Mouse (Mus musculus) G1E (cell line): ENCODE results near the gene Slc26a11. TPM values are rescaled to one million over a fixed set of nuclear protein-coding genes. Genes with fewer than 3 reads are reported as not detected.
A peak's percentile ranks its signal among the peaks of the same experiment; 100 is the strongest.

ENCODE experiments used
- ATAC-seq: 2 replicates; pipeline ENCODE4 v1.8.0; 2016; ENCODE audit warnings: mild to moderate bottlenecking; ENCODE audit not compliant: insufficient number of reproducible peaks, poor library complexity, low FRiP score, severe bottlenecking; ENCODE audit errors: extremely low read depth
- DNase-seq: peaks from one replicate; pipeline ENCODE4 v3.0.0; 2012; ENCODE audit warnings: low spot score
- H3K27me3 ChIP-seq: 2 replicates; pipeline ENCODE4 v1.6.1; 2012; ENCODE audit warnings: mild to moderate bottlenecking, low read length, inconsistent platforms; ENCODE audit not compliant: insufficient read depth
- H3K36me3 ChIP-seq: replicated peaks from 2 replicates; pipeline ENCODE3; 2012; ENCODE audit warnings: mild to moderate bottlenecking, inconsistent platforms
- H3K4me1 ChIP-seq: 2 replicates; pipeline ENCODE4 v1.6.1; 2012; ENCODE audit warnings: low read depth, low read length, inconsistent platforms, mixed read lengths; ENCODE audit not compliant: insufficient read depth
- H3K4me3 ChIP-seq: 2 replicates; pipeline ENCODE4 v1.5.1; 2012; ENCODE audit warnings: low read depth, mild to moderate bottlenecking, inconsistent platforms, low read length, moderate library complexity, mixed read lengths
- H3K9me3 ChIP-seq: replicated peaks from 2 replicates; pipeline ENCODE4 v1.6.1; 2012; ENCODE audit warnings: inconsistent platforms
- CTCF ChIP-seq: IDR thresholded peaks from 2 replicates; pipeline ENCODE4 v1.5.1; 2012; ENCODE audit warnings: low read depth, low read length, inconsistent platforms, mixed read lengths
- GATA1 ChIP-seq: IDR thresholded peaks from 2 replicates; pipeline ENCODE4 v1.6.1; 2012; ENCODE audit warnings: borderline replicate concordance, low read length, inconsistent platforms, mixed read lengths
- GATA2 ChIP-seq: IDR thresholded peaks from 2 replicates; pipeline ENCODE4 v1.6.1; 2012; ENCODE audit warnings: low read depth, low read length, inconsistent platforms, borderline replicate concordance
- POLR2AphosphoS5 ChIP-seq: IDR thresholded peaks from 2 replicates; pipeline ENCODE4 v1.6.1; 2012; ENCODE audit warnings: low read depth, low read length, inconsistent platforms; ENCODE audit not compliant: insufficient replicate concordance
- TAL1 ChIP-seq: conservative IDR thresholded peaks from 2 replicates; pipeline ENCODE4 v1.6.1; 2012; ENCODE audit warnings: low read depth, low read length, inconsistent platforms, mixed read lengths
- polyA plus RNA-seq: library from polyadenylated mRNA; stranded (reverse); fragments of >175 nt; gene quantifications from 2 replicates; pipeline ENCODE4 v1.2.3, GENCODE M21; 2012
- total RNA-seq, 2 experiments: library from RNA; stranded (forward) in 1 of 2; stranded (reverse) in 1 of 2; fragments of 200-1000 nt in 1 of 2; fragments of >200 nt in 1 of 2; fragmentation: Nextera tagmentation in 1 of 2; gene quantifications; 2 replicates each; pipeline ENCODE4 v1.2.3; 2014 to 2017

Slc26a11 gene
- total and polyA plus RNA-seq, 3 experiments = 4.4 to 8.0 (median 5.2) TPM

DNA sequence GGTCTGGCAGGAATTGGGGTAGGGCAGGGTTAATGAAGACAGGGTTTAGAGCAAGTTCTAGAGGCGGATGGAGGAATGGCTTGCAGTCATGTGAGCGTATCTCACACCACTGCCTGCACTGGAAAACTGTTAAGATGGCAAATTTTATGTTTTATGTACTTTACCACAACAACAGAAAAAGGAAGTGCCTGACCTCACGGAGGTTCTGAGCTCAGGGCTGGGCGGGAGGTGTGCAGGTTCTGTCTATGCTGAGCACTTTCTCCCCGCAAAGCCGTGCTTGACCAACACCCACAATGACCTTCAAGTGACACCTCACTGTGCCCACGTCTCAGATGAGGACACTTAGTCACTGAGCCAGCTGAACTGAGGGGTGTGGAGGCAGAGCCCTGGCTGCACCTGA lies 3.2 kb upstream of the Slc26a11 start:
- H3K36me3 ChIP-seq = peaks cover 65% of the 10 kb centered on the region
- peaks cover 12% of the 10 kb centered on the region for H3K27me3 ChIP-seq
- no peaks in the 10 kb centered on the region for H3K9me3 ChIP-seq
- H3K4me3 ChIP-seq = peak overlapping the region; percentile 16; the same call in 1 of the 2 replicates
- DNase-seq (peak; percentile 24), ATAC-seq (no peak)
- H3K4me1 ChIP-seq = peaks cover 59% of the 10 kb centered on the region
- no peak for TF ChIP-seq TAL1

GRCm38 (mm10) chr11:119353946-119354345 lies 1.4 kb upstream of the Slc26a11 start:
- Histone ChIP-seq H3K4me3 (peak overlapping the region; percentile 44), H3K9me3 (no peaks in the 10 kb centered on the region), H3K36me3 (peaks cover 58% of the 10 kb centered on the region), H3K4me1 (peaks cover 49% of the 10 kb centered on the region), H3K27me3 (peaks cover 17% of the 10 kb centered on the region)
- no peak for ATAC-seq
- DNase-seq = no peak
- TF ChIP-seq GATA1 (no peak), CTCF (no peak), GATA2 (no peak), POLR2AphosphoS5 (no peak), TAL1 (no peak)

DNA sequence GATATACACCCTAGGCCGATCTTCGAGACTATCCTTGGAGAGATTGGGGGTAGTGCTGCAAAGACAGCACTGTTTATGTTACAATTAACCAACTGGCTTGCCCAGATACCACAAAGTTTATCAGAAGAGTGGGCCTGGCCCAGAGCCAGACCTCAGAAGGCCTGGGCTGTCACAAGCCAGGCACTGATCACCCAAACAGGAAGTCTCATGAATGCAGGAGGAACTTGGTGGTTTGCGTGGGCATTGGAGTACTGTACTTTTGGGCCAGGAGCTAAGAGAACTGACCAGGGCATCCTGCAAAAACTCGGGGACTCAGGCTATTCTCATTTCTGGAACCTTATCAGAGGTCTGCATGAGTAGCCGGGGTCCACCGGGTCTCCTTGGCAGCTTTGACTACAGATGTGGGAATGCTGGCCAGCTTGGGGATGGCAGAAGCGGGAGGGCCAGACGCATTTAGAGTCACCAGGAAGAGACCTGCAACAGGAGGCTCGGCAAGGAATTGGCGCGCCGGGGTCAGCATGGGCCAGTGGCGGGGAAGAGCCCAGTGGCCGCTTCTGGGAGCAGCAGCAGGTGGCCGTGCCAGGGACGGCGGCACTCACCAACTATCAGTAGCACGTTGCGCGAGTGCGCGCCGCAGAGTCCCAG lies 437 bp upstream of the Slc26a11 start:
- ATAC-seq = peak; percentile 75
- Histone ChIP-seq H3K4me1 (peaks cover 49% of the 10 kb centered on the region), H3K4me3 (peak overlapping the region; percentile 96), H3K36me3 (peaks cover 53% of the 10 kb centered on the region), H3K9me3 (no peaks in the 10 kb centered on the region), H3K27me3 (peaks cover 17% of the 10 kb centered on the region)
- peak; percentile 91 for DNase-seq
- TF ChIP-seq TAL1 (peak; percentile 17; the same call in 1 of the 2 replicates), GATA2 (no peak), POLR2AphosphoS5 (no peak), GATA1 (no peak), CTCF (no peak)

GRCm38 (mm10) chr11:119359089-119359488 lies 3.7 kb downstream of the Slc26a11 start:
- no peak for TF ChIP-seq POLR2AphosphoS5
- no peak for TF ChIP-seq CTCF
- no peak for TF ChIP-seq GATA2
- no peak for TF ChIP-seq TAL1
- TF ChIP-seq GATA1 = no peak
- peaks cover 33% of the 10 kb centered on the region for H3K4me1 ChIP-seq
- H3K27me3 ChIP-seq = peaks cover 10% of the 10 kb centered on the region
- H3K9me3 ChIP-seq = no peaks in the 10 kb centered on the region
- no peak for ATAC-seq
- no peak for DNase-seq
- H3K4me3 ChIP-seq = no peak overlapping the region
- H3K36me3 ChIP-seq = peaks cover 36% of the 10 kb centered on the region

DNA sequence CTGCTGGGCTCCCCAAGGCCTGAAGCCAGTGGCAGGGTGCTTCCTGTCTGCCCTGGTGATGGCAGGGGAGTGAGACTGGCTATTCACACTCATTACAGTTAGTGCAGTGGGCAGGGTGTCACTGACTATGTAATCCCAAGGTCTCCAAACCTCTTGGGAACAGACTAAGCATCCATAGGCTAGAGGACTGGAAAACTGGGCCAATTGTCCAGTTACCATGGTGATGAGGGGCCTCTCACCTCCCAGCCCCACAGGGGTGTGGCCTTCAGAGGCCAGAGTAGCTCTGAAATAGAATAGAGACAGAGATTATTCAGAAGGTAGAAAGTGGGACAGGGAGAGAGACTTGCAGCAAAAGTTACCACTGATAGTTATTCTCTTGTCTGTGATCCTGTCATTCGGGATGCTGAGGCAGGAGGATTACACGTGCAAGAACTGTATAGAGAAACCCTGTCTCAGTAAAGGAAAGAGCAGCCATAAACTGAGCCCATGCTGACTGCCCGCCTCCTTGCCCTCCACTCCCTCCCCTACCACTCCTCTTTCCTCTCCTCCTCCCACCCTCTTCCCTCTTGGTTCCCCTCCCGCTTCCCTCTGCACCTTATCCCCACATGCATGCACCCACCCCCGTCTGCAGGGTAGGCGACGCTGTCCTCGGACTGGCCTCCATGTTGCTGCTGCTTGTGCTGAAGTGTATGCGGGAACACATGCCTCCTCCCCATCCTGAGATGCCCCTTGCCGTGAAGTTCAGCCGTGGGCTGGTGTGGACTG lies 7.6 kb downstream of the Slc26a11 start:
- H3K36me3 ChIP-seq = peaks cover 24% of the 10 kb centered on the region
- ATAC-seq = no peak
- H3K4me3 ChIP-seq = 0 out of 2 replicates have a peak overlapping the region, but pooled peaks have one; percentile 5
- TF ChIP-seq POLR2AphosphoS5 = no peak
- TF ChIP-seq CTCF = no peak
- no peak for TF ChIP-seq GATA1
- no peak for TF ChIP-seq TAL1
- no peak for TF ChIP-seq GATA2
- peaks cover 7% of the 10 kb centered on the region for H3K4me1 ChIP-seq
- peaks cover 4% of the 10 kb centered on the region for H3K9me3 ChIP-seq
- no peak for DNase-seq
- H3K27me3 ChIP-seq = peaks cover under 1% of the 10 kb centered on the region; the same call in 1 of the 2 replicates

DNA sequence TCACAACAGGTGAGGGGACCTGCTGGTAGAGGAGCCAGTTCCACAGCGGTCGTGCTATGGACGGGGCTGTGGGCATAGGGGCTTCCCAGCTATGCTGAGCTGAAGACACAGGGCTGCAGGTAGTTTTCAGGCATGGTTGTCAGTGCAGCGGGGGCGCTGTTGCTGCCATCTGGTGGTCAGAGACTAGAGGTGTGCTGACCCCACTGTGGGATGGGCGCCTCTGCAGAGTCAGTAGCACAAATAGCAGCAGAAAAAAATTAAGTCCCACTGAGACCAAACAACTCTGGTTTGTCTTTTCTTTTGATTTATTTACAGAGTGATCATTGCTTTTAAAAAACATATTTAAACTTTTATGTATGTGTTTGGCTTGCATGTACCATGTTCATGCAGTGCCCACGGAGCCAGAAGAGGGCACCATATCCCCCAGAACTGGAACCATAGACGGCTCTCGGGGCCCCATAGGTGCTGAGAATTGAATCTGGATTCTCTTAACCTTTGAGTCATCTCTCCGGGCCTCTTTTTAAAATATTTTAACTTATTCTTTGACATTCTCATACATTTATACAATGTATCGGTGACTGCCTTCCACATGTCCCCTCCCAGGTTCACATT lies 8.3 kb downstream of the Slc26a11 start:
- TF ChIP-seq GATA1 (no peak), CTCF (peak; percentile 76)
- ATAC-seq = peak; percentile 88
- 0 out of 2 replicates have a peak overlapping the region, but pooled peaks have one; percentile 5 for H3K4me3 ChIP-seq
- peaks cover 23% of the 10 kb centered on the region for H3K36me3 ChIP-seq
- DNase-seq = peak; percentile 57
- H3K4me1 ChIP-seq = peaks cover 7% of the 10 kb centered on the region
- H3K9me3 ChIP-seq = peaks cover 4% of the 10 kb centered on the region
- H3K27me3 ChIP-seq = no peaks in the 10 kb centered on the region; the same call in 1 of the 2 replicates
